Mouse (Mus musculus) stomach, postnatal 0 days (tissue): ENCODE measurements at regions not wholly inside any gene's neighbourhood (a gene's known extent, or its start where the extent isn't known, plus 50 kb on each side); places are given as distances from the start of the nearest gene placed in this dataset.

Experiments used
- ATAC-seq: fragments of 200-750 bp; cut with Nextera tagmentation; 2 replicates; pipeline ENCODE4 v1.8.0; 2017; ENCODE audit not compliant: low FRiP score, low TSS enrichment
- DNase-seq: peaks from one replicate; pipeline ENCODE4 v3.0.0-alpha.2; 2016; ENCODE audit warnings: low spot score
- H3K27ac ChIP-seq: fragments of 300-500 bp; sonication (generic); replicated peaks from 2 replicates; pipeline ENCODE4 v1.5.1; 2014; ENCODE audit warnings: mild to moderate bottlenecking, control low read depth
- H3K27me3 ChIP-seq: fragments of 300-500 bp; sonication (generic); 2 replicates; pipeline ENCODE4 v1.6.1; 2014; ENCODE audit warnings: low read length; ENCODE audit not compliant: control insufficient read depth, insufficient read depth
- H3K36me3 ChIP-seq: fragments of 300-500 bp; sonication (generic); 2 replicates; pipeline ENCODE4 v1.6.1; 2014; ENCODE audit warnings: low read length, mixed read lengths; ENCODE audit not compliant: control insufficient read depth, insufficient read depth
- H3K4me1 ChIP-seq: fragments of 300-500 bp; sonication (generic); replicated peaks from 2 replicates; pipeline ENCODE4 v1.6.1; 2014; ENCODE audit warnings: antibody characterized with exemption; ENCODE audit not compliant: control insufficient read depth, insufficient read depth
- H3K4me2 ChIP-seq: fragments of 300-500 bp; sonication (generic); replicated peaks from 2 replicates; pipeline ENCODE4 v1.6.1; 2014; ENCODE audit warnings: low read depth, mild to moderate bottlenecking, control low read depth, moderate library complexity
- H3K4me3 ChIP-seq: fragments of 300-500 bp; sonication (generic); 2 replicates; pipeline ENCODE4 v1.5.1; 2014; ENCODE audit warnings: low read depth, low read length, control low read depth
- H3K9ac ChIP-seq: fragments of 300-500 bp; sonication (generic); 2 replicates; pipeline ENCODE4 v1.6.1; 2014; ENCODE audit warnings: mild to moderate bottlenecking, low read length, control low read depth, mixed read lengths
- H3K9me3 ChIP-seq: fragments of 300-500 bp; sonication (generic); 2 replicates; pipeline ENCODE4 v1.6.1; 2016; ENCODE audit warnings: low read length; ENCODE audit not compliant: control insufficient read depth
- CTCF ChIP-seq: IDR thresholded peaks from 2 replicates; pipeline ENCODE4 v1.5.1; 2016; ENCODE audit warnings: antibody characterized with exemption, low read depth, mild to moderate bottlenecking, moderate library complexity
- EP300 ChIP-seq: optimal IDR thresholded peaks from 2 replicates; pipeline ENCODE3; 2016; ENCODE audit warnings: antibody characterized with exemption
- WGBS: fragments of 180-500 bp; shearing (Covaris S2); extraction: QIAGEN DNeasy Blood & Tissue Kit; methylation state at CpG from one replicate; pipeline ENCODE4 v1.1.7; 2014; 5-methylcytosine and 5-hydroxymethylcytosine counted together

DNA sequence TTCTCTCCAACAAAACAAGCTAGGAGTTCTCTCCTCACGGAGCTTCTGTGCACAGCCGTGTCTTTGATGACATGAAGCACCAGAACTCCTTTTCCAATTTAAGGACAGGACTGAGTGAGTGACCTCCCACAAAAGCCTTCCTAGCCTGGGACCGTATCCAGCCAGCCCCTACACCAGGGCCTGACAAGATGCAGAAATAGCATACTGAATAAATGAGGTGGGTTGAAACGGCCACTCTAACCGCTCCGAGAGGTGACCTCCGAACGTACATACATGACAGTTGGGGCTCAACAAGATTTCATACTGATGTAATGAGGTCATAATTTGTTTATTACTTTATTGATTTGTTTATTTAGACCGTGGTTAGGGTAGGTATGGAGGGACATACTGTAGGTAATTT is 101.9 kb upstream of the Mrps22 start:
- 68% methylated on average over 9 of the region's 9 CpGs for WGBS
- TF ChIP-seq CTCF (no peak), EP300 (no peak)
- Histone ChIP-seq H3K36me3 (no peaks in the 10 kb centered on the region), H3K4me3 (no peak overlapping the region), H3K4me2 (no peak overlapping the region), H3K9me3 (no peaks in the 10 kb centered on the region), H3K9ac (no peak overlapping the region), H3K27me3 (no peaks in the 10 kb centered on the region), H3K4me1 (no peaks in the 10 kb centered on the region), H3K27ac (no peak overlapping the region)
- no peak for ATAC-seq
- DNase-seq = no peak

DNA sequence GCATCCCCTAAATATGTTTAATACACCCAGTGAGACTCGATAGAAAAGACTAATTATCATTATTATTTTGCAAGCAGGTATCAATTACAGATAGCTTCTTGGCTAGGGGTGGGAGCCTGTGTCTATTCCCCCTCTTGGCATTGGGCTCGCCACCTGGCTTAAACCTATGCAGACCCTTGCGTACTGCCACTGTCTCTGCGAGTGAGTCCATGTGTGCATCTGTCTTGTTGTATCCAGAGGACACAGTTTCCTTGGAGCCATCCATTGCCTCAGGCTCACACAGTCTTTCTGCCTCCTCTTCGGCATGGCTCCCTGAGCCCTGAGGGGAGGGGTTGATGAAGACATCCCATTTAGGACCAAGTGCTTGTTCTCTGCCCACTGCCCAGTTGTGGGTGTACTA is 99.1 kb upstream of the Mrps22 start:
- 86% methylated on average over 5 of the region's 5 CpGs for WGBS
- no peak overlapping the region for H3K27ac ChIP-seq
- no peak for ATAC-seq
- H3K4me2 ChIP-seq = no peak overlapping the region
- H3K4me1 ChIP-seq = no peaks in the 10 kb centered on the region
- no peak overlapping the region for H3K9ac ChIP-seq
- no peak for DNase-seq
- no peak for TF ChIP-seq CTCF
- no peaks in the 10 kb centered on the region for H3K9me3 ChIP-seq
- no peaks in the 10 kb centered on the region for H3K27me3 ChIP-seq
- no peak overlapping the region for H3K4me3 ChIP-seq
- no peaks in the 10 kb centered on the region for H3K36me3 ChIP-seq

DNA sequence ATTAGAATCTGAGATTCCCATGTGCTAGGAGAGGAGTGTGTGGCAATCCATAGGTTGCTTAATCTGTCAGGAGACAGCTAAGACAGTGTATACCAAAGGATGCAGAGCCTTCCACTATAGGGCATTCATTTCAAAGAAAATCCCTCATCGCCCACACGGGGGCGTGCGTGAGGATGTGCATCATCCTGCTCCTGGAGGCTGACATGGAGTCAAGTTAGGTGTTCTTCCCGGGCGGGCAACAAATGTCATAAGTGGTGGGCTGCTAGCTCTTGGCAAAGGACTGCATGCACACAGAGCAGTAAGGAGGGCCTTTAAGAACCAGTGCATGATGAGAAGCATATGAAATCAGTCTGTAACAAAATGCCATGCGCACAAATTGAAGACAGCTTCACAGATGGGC is 95.7 kb upstream of the Mrps22 start:
- no peak for DNase-seq
- Histone ChIP-seq H3K4me3 (no peak overlapping the region), H3K27me3 (no peaks in the 10 kb centered on the region), H3K9ac (no peak overlapping the region), H3K9me3 (no peaks in the 10 kb centered on the region), H3K4me1 (no peaks in the 10 kb centered on the region), H3K4me2 (no peak overlapping the region), H3K27ac (no peak overlapping the region), H3K36me3 (no peaks in the 10 kb centered on the region)
- 46% methylated on average over 7 of the region's 7 CpGs for WGBS
- ATAC-seq = no peak
- TF ChIP-seq CTCF (peak; percentile 52), EP300 (no peak)

DNA sequence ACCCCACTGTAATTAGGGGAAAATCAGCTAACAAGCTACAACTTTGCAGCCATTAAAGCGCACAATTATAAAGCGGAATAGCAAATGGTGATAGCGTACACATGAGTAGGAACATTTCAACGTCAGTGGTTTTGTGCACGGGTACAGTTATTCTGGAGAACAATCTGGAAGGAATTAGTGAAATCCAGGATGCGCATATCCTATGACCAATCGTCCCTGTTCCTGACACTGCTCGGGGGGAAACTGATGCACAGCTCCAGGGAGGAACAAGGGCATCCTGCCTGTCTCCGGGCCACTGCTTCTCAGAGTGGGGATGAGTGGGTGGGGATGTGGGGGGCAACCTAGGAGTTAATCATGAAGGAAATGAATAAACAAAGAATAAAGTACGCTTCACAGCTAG is 93.6 kb upstream of the Mrps22 start:
- 76% methylated on average over 10 of the region's 10 CpGs for WGBS
- Histone ChIP-seq H3K4me3 (no peak overlapping the region), H3K36me3 (no peaks in the 10 kb centered on the region), H3K27me3 (no peaks in the 10 kb centered on the region), H3K4me1 (no peaks in the 10 kb centered on the region), H3K9me3 (no peaks in the 10 kb centered on the region), H3K27ac (no peak overlapping the region), H3K9ac (no peak overlapping the region), H3K4me2 (no peak overlapping the region)
- TF ChIP-seq CTCF (no peak), EP300 (no peak)
- ATAC-seq (no peak), DNase-seq (no peak)

DNA sequence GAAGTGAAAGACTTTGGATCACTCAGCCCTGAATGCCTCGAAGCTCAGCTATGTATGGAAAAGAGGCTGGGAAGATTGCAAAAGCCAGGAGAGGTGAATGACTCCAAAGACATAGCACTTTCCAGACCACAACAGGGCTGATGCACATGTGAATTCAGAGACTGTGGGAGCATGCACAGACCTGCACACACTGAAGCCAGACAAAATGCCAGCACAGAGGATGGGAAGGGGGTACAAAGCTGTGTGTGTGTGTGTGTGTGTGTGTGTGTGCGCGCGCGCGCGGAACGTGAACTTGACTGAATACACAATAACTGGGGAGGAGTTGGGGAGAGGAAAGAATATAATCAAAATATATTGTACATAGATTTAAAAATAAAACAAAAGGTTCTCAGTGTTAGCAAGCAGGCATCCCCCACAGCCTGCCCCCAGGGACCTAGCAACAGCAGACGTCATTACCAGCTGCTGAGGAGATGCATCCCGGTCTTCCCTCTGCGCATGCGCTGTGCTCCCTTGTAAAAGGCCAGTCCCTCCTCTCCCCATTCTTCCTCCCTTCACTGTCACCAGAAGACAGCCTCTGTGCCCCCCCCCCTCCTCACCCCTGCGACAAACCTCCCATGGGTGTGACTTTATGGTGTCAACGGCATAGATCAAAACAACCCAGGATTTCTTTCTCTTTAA is 89.5 kb upstream of the Mrps22 start:
- Histone ChIP-seq H3K27me3 (no peaks in the 10 kb centered on the region), H3K9ac (no peak overlapping the region), H3K4me1 (no peaks in the 10 kb centered on the region), H3K9me3 (no peaks in the 10 kb centered on the region), H3K4me3 (no peak overlapping the region), H3K36me3 (no peaks in the 10 kb centered on the region), H3K27ac (no peak overlapping the region), H3K4me2 (no peak overlapping the region)
- WGBS = 63% methylated on average over 14 of the region's 14 CpGs
- DNase-seq (no peak), ATAC-seq (no peak)
- TF ChIP-seq CTCF (no peak), EP300 (no peak)

DNA sequence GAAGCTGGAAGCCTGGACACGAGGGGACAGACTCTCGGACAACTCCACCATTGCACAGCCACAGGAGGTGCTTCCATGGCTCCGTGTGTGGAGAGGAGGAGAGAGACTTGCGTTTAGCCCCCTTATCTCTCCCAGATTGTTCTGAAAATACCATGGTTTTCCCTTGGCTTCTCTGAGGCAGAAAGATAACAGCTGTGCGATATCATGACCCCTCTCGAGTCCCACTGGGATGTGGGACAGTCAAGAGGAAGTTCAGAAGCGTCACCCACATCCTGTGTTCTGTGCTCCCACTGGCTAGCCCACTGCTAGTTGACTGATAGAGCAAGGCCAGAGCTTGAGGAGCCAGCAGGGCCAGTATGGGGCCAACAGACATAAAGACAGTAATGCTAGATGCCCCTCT is 84.1 kb upstream of the Mrps22 start:
- Histone ChIP-seq H3K4me3 (no peak overlapping the region), H3K4me2 (no peak overlapping the region), H3K4me1 (no peaks in the 10 kb centered on the region), H3K9me3 (no peaks in the 10 kb centered on the region), H3K27me3 (no peaks in the 10 kb centered on the region), H3K36me3 (no peaks in the 10 kb centered on the region), H3K27ac (no peak overlapping the region), H3K9ac (no peak overlapping the region)
- 65% methylated on average over 7 of the region's 7 CpGs for WGBS
- TF ChIP-seq CTCF = no peak
- no peak for TF ChIP-seq EP300
- DNase-seq (peak; percentile 1), ATAC-seq (no peak)
